Mouse (Mus musculus): ENCODE results near the gene Gbp2. TPM values are rescaled to one million over a fixed set of nuclear protein-coding genes. Genes with fewer than 3 reads are reported as not detected.

Gbp2 gene
- total RNA-seq, 2 experiments from 2014 or later: 2.5 to 4.3 TPM

Small RNAs within 50 kb of the gene (microRNA-seq; reads per million reads assigned to microRNA genes)
- gene Mir6381 (ENCODE audit: borderline replicate concordance in 2 of 2): 0 reads per million in 2 experiments

Other genes starting within 250 kb of the Gbp2 start
- gene Pdlim5, start 224.9 kb upstream of the Gbp2 start, total RNA-seq (2021): 100 to 1,000 TPM; 560 to 651 TPM
- gene Gbp5, start 126.6 kb upstream of the Gbp2 start, total RNA-seq (2021): 1 to 10 TPM; 2.1 to 3.2 TPM
- 10 to 100 TPM in 1 of 2 experiments, 1 to 10 TPM in 1; 8.8 to 14.1 TPM for gene Gbp7, start 90.3 kb upstream of the Gbp2 start, total RNA-seq (2021)
- 1 to 10 TPM; 4.0 to 4.1 TPM for gene Gbp3, start 60.6 kb upstream of the Gbp2 start, total RNA-seq (2021)
- under 1 TPM in 1 of 2 experiments, not detected in 1; 0.08 TPM for gene Gbp2b, start 25.8 kb upstream of the Gbp2 start, total RNA-seq (2021)
- 1 to 10 TPM; 5.4 to 6.5 TPM for gene Kyat3, start 80.4 kb downstream of the Gbp2 start, total RNA-seq (2021)
- gene Gtf2b, start 144.4 kb downstream of the Gbp2 start, total RNA-seq (2021): 10 to 100 TPM; 11.9 to 12.7 TPM

All from gastrocnemius, postnatal 25 days (tissue).